Mouse (Mus musculus): ENCODE results near the gene Mgat4e. TPM values are rescaled to one million over a fixed set of nuclear protein-coding genes. Genes with fewer than 3 reads are reported as not detected.

The Mgat4e gene
- not detected for polyA plus RNA-seq (2017; shearing (Covaris generic))

GRCm38 (mm10) chr1:134549632-134550132 lies at the start of gene Mgat4e:
Gene Mgat4e (minus strand): TSS chr1:134549682.

GRCm38 (mm10) chr1:134559976-134560375 lies 10.5 kb upstream of the Mgat4e start, which contains the start of gene Kdm5b:
Gene Kdm5b (plus strand): TSS chr1:134560171.

GRCm38 (mm10) chr1:134494428-134495215 lies 54.9 kb downstream of the Mgat4e start, which contains the start of gene Rabif:
Gene Rabif (plus strand): TSS chr1:134494648.

Other genes with a start within 250 kb of the Mgat4e start
- gene Ppfia4, start 216.8 kb downstream of the Mgat4e start, polyA plus RNA-seq (2017; shearing (Covaris generic)) = 0.35 TPM
- gene Tmem183a, start 187.7 kb downstream of the Mgat4e start, polyA plus RNA-seq (2017; shearing (Covaris generic)) = 71.3 TPM
- not detected for gene 4933406M09Rik, start 163.7 kb downstream of the Mgat4e start, polyA plus RNA-seq (2017; shearing (Covaris generic))
- gene Cyb5r1, start 144.1 kb downstream of the Mgat4e start, polyA plus RNA-seq (2017; shearing (Covaris generic)) = 32.5 TPM
- 44.8 TPM for gene Adipor1, start 134.3 kb downstream of the Mgat4e start, polyA plus RNA-seq (2017; shearing (Covaris generic))
- gene Klhl12, start 94.2 kb downstream of the Mgat4e start, polyA plus RNA-seq (2017; shearing (Covaris generic)) = 23.8 TPM
- gene Rabif, start 55.0 kb downstream of the Mgat4e start, polyA plus RNA-seq (2017; shearing (Covaris generic)) = 50.4 TPM
- gene Kdm5b, start 10.5 kb upstream of the Mgat4e start, polyA plus RNA-seq (2017; shearing (Covaris generic)) = 25.2 TPM
- gene Syt2, start 97.0 kb upstream of the Mgat4e start, polyA plus RNA-seq (2017; shearing (Covaris generic)) = not detected

Data from inflammation-experienced regulatory T-cells, adult 16 weeks (primary cell).